Mouse (Mus musculus) spleen, adult 2 months (tissue): Measurements from ENCODE around the gene Mtap. TPM values are rescaled to one million over a fixed set of nuclear protein-coding genes. Genes with fewer than 3 reads are reported as not detected.

Source experiments
- DNase-seq, 2 experiments: peaks; one replicate each; pipeline versions ENCODE4 v3.0.0 to v3.0.0-alpha.2; 2012 to 2021; ENCODE audit warnings: low spot score in 2 of 2, low read depth in 1 of 2
- H3K27ac ChIP-seq: fragments of 200-500 bp; 2 replicates; pipeline ENCODE4 v1.5.1; 2012; ENCODE audit warnings: low read length, inconsistent platforms; ENCODE audit not compliant: insufficient read depth
- H3K27me3 ChIP-seq: fragments of 200-500 bp; 2 replicates; pipeline ENCODE4 v1.6.1; 2012; ENCODE audit warnings: mild to moderate bottlenecking, moderate library complexity, low read length, inconsistent platforms; ENCODE audit not compliant: control insufficient read depth, insufficient read depth
- H3K36me3 ChIP-seq: fragments of 200-500 bp; 2 replicates; pipeline ENCODE4 v1.6.1; 2012; ENCODE audit warnings: mild to moderate bottlenecking, low read length, inconsistent platforms; ENCODE audit not compliant: control insufficient read depth, insufficient read depth
- H3K4me1 ChIP-seq: fragments of 200-500 bp; 2 replicates; pipeline ENCODE4 v1.6.1; 2011; ENCODE audit warnings: inconsistent platforms; ENCODE audit not compliant: control insufficient read depth, insufficient read depth, insufficient read length
- H3K4me3 ChIP-seq: fragments of 200-500 bp; 2 replicates; pipeline ENCODE4 v1.5.1; 2011; ENCODE audit warnings: mild to moderate bottlenecking, inconsistent platforms; ENCODE audit not compliant: insufficient read depth, insufficient read length; ENCODE audit errors: extremely low read depth
- CTCF ChIP-seq: fragments of 200-500 bp; IDR thresholded peaks from 2 replicates; pipeline ENCODE4 v1.5.1; 2011; ENCODE audit warnings: mild to moderate bottlenecking, inconsistent platforms; ENCODE audit not compliant: insufficient read depth, insufficient read length, insufficient replicate concordance; ENCODE audit errors: extremely low read depth
- POLR2A ChIP-seq: fragments of 200-500 bp; IDR thresholded peaks from 2 replicates; pipeline ENCODE4 v1.6.1; 2011; ENCODE audit warnings: low read depth, low read length, inconsistent platforms
- WGBS: fragments of 180-500 bp; shearing (Covaris S2); methylation state at CpG from one replicate; pipeline ENCODE4 v1.1.7; 2018; 5-methylcytosine and 5-hydroxymethylcytosine counted together
- polyA plus RNA-seq: library from polyadenylated mRNA; depleted of rRNA; stranded (reverse); fragments of >200 nt; gene quantifications from 2 replicates; pipeline ENCODE4 v1.2.3, GENCODE M21; 2012

Gene Mtap
- polyA plus RNA-seq, 1 experiment: 3.7 TPM

DNA sequence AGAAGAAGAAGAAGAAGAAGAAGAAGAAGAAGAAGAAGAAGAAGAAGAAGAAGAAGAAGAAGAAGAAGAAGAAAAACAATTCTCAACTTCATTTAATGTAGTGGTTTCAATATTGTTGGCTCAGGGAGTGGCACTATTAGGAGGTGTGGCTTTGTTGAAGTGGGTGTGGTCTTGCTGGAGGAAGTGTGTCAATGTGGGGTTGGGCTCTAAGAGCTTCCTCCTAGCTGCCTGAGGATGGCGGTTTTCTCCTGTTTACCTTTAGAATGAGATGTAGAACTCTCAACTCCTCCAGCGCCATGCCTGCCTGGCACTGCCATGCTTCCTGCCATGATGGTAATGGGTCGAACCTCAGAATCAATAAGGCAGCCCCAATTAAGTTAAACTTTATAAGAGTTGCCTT lies 5.1 kb upstream of the Mtap start:
- TF ChIP-seq CTCF (no peak), POLR2A (no peak)
- DNase-seq: no peak
- no peak overlapping the region for H3K27ac ChIP-seq
- H3K4me3 ChIP-seq: no peak overlapping the region
- no peaks in the 10 kb centered on the region for H3K4me1 ChIP-seq
- WGBS: 92% methylated on average over 3 of the region's 3 CpGs
- H3K27me3 ChIP-seq: no peaks in the 10 kb centered on the region
- no peaks in the 10 kb centered on the region for H3K36me3 ChIP-seq

DNA sequence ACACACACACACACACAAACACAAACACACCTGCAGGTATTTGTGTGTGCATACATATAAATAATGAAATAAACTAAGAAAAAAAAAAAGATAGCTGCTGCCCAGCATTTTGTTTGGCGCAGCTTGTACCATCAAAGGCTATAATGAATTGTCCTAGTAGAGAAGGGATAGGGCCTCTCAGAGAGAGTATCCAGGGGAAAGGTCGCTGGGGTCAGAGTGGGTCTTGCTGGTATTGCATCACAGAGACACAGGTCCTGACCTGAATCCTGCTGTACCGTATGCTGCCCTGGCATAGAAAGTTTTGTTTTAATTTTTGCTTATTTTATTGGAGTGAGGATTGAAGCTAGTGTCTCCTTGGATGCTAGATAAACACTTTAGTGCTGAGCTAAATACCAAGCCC lies 566 bp upstream of the Mtap start:
- DNase-seq: no peak
- no peaks in the 10 kb centered on the region for H3K27me3 ChIP-seq
- WGBS: 91% methylated on average over 3 of the region's 3 CpGs

GRCm38 (mm10) chr4:89137542-89138360 lies 829 bp downstream of the Mtap start:
- Histone ChIP-seq H3K4me1 (peaks cover 3% of the 10 kb centered on the region), H3K27ac (peak overlapping the region; percentile 76), H3K4me3 (peak overlapping the region; percentile 67), H3K27me3 (no peaks in the 10 kb centered on the region), H3K36me3 (no peaks in the 10 kb centered on the region)
- DNase-seq: peak; percentile 61 to 63
- 1% methylated on average over 36 of the region's 36 CpGs for WGBS
- TF ChIP-seq POLR2A: no peak
- TF ChIP-seq CTCF: no peak

More for the DNA sequence above, 566 bp upstream of the Mtap start:
- no peak overlapping the region for H3K27ac ChIP-seq
- H3K4me1 ChIP-seq: peaks cover 3% of the 10 kb centered on the region
- H3K36me3 ChIP-seq: no peaks in the 10 kb centered on the region
- TF ChIP-seq CTCF (no peak), POLR2A (no peak)
- H3K4me3 ChIP-seq: no peak overlapping the region

DNA sequence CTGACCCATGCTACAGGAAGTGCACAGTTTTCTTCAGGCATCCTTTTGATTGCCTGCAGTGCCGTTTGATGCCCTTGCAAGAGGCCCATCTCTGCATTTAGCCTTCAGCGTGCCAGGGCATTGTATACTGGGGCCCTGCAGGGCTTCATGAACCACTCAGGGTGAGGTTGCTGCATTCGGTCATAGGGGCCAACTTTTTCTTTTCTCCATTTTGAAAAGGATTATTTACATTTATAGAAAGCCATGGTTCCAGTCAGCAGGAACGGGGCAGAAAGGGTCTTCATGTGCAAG lies 1.4 kb downstream of the Mtap start:
- H3K27ac ChIP-seq: no peak overlapping the region; the same call in 1 of the 2 replicates
- TF ChIP-seq POLR2A: no peak
- no peak for TF ChIP-seq CTCF
- no peaks in the 10 kb centered on the region for H3K27me3 ChIP-seq
- H3K4me3 ChIP-seq: peak overlapping the region; percentile 67; the same call in 1 of the 2 replicates
- H3K36me3 ChIP-seq: no peaks in the 10 kb centered on the region
- no peak for DNase-seq
- H3K4me1 ChIP-seq: peaks cover 3% of the 10 kb centered on the region
- WGBS: 29% methylated on average over 4 of the region's 4 CpGs

- peaks cover 3% of the 10 kb centered on the region for H3K4me1 ChIP-seq
- 81% methylated on average over 5 of the region's 5 CpGs for WGBS
- 0 out of 2 replicates have a peak, but pooled peaks cover 2% of the 10 kb centered on the region for H3K36me3 ChIP-seq
- no peak overlapping the region for H3K4me3 ChIP-seq
- H3K27ac ChIP-seq: no peak overlapping the region
- H3K27me3 ChIP-seq: no peaks in the 10 kb centered on the region
- TF ChIP-seq CTCF: no peak
- TF ChIP-seq POLR2A: no peak
- no peak for DNase-seq
Observed at GRCm38 (mm10) chr4:89140832-89141231, 3.9 kb downstream of the Mtap start.

DNA sequence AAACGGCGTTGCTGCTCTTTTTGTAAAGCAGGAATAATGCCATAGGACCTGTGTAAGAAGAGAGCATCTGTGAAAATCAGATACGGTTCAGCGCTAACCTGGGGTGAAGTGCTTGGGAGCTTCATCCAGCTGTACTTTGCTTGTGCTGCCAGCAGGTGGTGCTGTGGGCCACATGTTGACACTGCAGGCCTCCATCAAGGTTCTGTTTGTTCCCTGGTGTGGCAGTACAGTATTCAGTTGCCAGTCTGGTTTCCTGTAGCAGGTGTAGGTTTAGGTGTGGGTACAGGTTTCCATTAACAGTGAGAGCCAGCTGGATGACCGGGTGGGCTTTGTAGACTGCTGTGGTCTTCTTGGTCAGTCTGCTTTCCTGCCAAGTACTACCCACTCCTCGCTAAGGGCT lies 8.5 kb downstream of the Mtap start:
- Histone ChIP-seq H3K4me1 (no peaks in the 10 kb centered on the region), H3K36me3 (peaks cover 7% of the 10 kb centered on the region; the same call in 1 of the 2 replicates), H3K27ac (no peak overlapping the region), H3K27me3 (no peaks in the 10 kb centered on the region), H3K4me3 (no peak overlapping the region)
- peak; percentile 88 for TF ChIP-seq CTCF
- TF ChIP-seq POLR2A: no peak
- WGBS: 53% methylated on average over 6 of the region's 6 CpGs
- DNase-seq: peak; percentile 47 to 76

DNA sequence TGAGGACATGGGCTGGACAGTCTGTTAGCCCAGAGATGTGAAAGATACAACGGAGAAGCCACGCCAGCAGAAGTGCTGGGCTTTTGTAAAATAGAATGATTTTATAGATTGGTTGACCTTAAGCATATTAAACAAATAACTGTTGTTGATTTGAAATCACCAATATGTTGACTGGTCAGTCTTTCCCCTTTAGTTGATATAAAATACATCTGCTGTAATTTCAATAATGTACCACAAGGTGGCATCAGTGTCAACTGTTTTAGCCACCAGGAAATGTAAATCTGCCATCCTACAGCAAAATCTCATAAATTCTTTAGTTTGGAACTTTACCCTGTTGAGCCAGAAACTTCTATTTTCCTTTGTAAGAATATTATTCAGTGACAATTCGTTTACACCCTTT lies 9.4 kb downstream of the Mtap start:
- H3K4me3 ChIP-seq: no peak overlapping the region
- TF ChIP-seq POLR2A: no peak
- TF ChIP-seq CTCF: no peak
- peaks cover 9% of the 10 kb centered on the region; the same call in 1 of the 2 replicates for H3K36me3 ChIP-seq
- DNase-seq: peak in 1 of 2 experiments; percentile 27
- no peaks in the 10 kb centered on the region for H3K4me1 ChIP-seq
- H3K27ac ChIP-seq: no peak overlapping the region
- WGBS: 58% methylated on average over 3 of the region's 3 CpGs
- H3K27me3 ChIP-seq: no peaks in the 10 kb centered on the region
